Mouse (Mus musculus) midbrain, embryonic 15.5 days (tissue): ENCODE results near the gene R3hcc1l. TPM values are rescaled to one million over a fixed set of nuclear protein-coding genes. Genes with fewer than 3 reads are reported as not detected.

Experiments
- ATAC-seq: fragments of 200-750 bp; cut with Nextera tagmentation; replicated peaks from 2 replicates; pipeline ENCODE4 v1.8.0; 2017; ENCODE audit warnings: moderate TSS enrichment
- H3K27ac ChIP-seq: fragments of 300-500 bp; sonication (generic); 2 replicates; pipeline ENCODE4 v1.5.1; 2015; ENCODE audit warnings: mild to moderate bottlenecking, inconsistent platforms
- H3K27me3 ChIP-seq: fragments of 300-500 bp; sonication (generic); replicated peaks from 2 replicates; pipeline ENCODE4 v1.6.1; 2015; ENCODE audit warnings: inconsistent platforms
- H3K36me3 ChIP-seq: fragments of 300-500 bp; sonication (generic); replicated peaks from 2 replicates; pipeline ENCODE4 v1.6.1; 2015; ENCODE audit warnings: inconsistent platforms
- H3K4me1 ChIP-seq: fragments of 300-500 bp; sonication (generic); 2 replicates; pipeline ENCODE4 v1.6.1; 2015; ENCODE audit warnings: inconsistent platforms
- H3K4me2 ChIP-seq: fragments of 300-500 bp; sonication (generic); 2 replicates; pipeline ENCODE4 v1.6.1; 2015; ENCODE audit warnings: inconsistent platforms, mild to moderate bottlenecking, moderate library complexity
- H3K4me3 ChIP-seq: fragments of 300-500 bp; sonication (generic); 2 replicates; pipeline ENCODE4 v1.5.1; 2015; ENCODE audit warnings: mild to moderate bottlenecking, inconsistent platforms
- H3K9ac ChIP-seq: fragments of 300-500 bp; sonication (generic); 2 replicates; pipeline ENCODE4 v1.6.1; 2015; ENCODE audit warnings: mild to moderate bottlenecking, inconsistent platforms
- H3K9me3 ChIP-seq: fragments of 300-500 bp; sonication (generic); 2 replicates; pipeline ENCODE4 v1.6.1; 2016; ENCODE audit warnings: inconsistent platforms
- WGBS: fragments of 180-500 bp; shearing (Covaris S2); methylation state at CpG from one replicate; pipeline ENCODE4 v1.1.7; 2015; ENCODE audit warnings: mixed read lengths; 5-methylcytosine and 5-hydroxymethylcytosine counted together
- polyA plus RNA-seq: library from polyadenylated mRNA; unstranded; fragments of >200 nt; fragmentation: Nextera tagmentation; extraction: Ambion mirVana; gene quantifications from 2 replicates; pipeline ENCODE4 v1.2.1, GENCODE M21; 2015

R3hcc1l gene
- polyA plus RNA-seq, 1 experiment from 2014 or later: 13.6 TPM

DNA sequence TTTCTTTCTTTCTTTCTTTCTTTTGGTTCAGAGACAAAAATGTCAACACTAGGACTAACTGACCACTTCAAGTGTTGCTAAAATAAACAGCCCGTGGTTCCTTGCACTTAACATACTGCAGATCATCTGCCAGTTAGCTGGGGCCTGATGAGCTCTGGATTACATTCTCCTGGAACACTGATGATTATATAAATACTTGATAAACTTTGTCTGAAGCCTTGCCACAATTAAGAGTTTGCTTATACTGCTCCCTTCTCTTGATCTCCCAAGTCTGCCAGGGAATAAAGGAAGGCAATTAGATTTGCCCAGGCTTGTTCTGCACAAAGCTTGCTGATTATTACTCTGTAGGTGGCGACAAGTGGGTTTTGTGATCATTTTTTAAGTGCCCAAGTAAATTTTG is 69.1 kb downstream of the R3hcc1l start:
- Histone ChIP-seq H3K27me3 (no peaks in the 10 kb centered on the region), H3K27ac (no peak overlapping the region), H3K9ac (no peak overlapping the region), H3K4me1 (no peaks in the 10 kb centered on the region), H3K36me3 (no peaks in the 10 kb centered on the region), H3K4me2 (no peak overlapping the region), H3K4me3 (no peak overlapping the region), H3K9me3 (no peaks in the 10 kb centered on the region)
- 75% methylated on average over 2 of the region's 2 CpGs for WGBS
- ATAC-seq: no peak

GRCm38 (mm10) chr19:42589246-42589645 is 70.7 kb downstream of the R3hcc1l start:
- H3K36me3 ChIP-seq: no peaks in the 10 kb centered on the region
- no peak overlapping the region for H3K4me3 ChIP-seq
- ATAC-seq: no peak
- H3K9me3 ChIP-seq: no peaks in the 10 kb centered on the region
- no peaks in the 10 kb centered on the region for H3K27me3 ChIP-seq
- H3K4me1 ChIP-seq: no peaks in the 10 kb centered on the region
- no peak overlapping the region for H3K27ac ChIP-seq
- no peak overlapping the region for H3K4me2 ChIP-seq
- H3K9ac ChIP-seq: no peak overlapping the region
- 71% methylated on average over 1 of the region's 1 CpGs for WGBS

- H3K9ac ChIP-seq: no peak overlapping the region
- 87% methylated on average over 14 of the region's 14 CpGs for WGBS
- no peaks in the 10 kb centered on the region for H3K36me3 ChIP-seq
- H3K4me1 ChIP-seq: no peaks in the 10 kb centered on the region
- no peak overlapping the region for H3K4me3 ChIP-seq
- H3K27me3 ChIP-seq: no peaks in the 10 kb centered on the region
- ATAC-seq: no peak
- no peak overlapping the region for H3K4me2 ChIP-seq
- H3K27ac ChIP-seq: no peak overlapping the region
- no peaks in the 10 kb centered on the region for H3K9me3 ChIP-seq
These were observed 73.0 kb downstream of the R3hcc1l start for GRCm38 (mm10) chr19:42591534-42591933.

DNA sequence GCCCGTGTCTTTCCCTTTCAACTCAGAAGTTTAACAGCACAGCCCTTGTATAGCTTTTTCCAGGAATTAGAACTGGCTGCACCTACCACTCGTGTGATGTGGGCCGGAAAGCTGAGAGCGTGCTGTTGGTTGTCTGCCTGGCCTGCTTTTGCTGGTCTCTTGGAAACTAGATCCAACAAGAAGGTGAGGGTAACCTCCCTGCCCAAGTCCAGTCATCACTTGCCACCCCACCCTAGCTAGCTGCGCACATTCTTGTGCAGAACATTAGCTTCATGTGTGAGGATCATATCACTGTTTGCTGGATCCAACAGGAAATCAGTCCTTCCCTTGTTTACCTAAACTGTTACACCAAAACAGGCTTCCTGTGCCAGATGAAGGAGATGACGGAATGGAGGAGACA is 74.9 kb downstream of the R3hcc1l start:
- Histone ChIP-seq H3K36me3 (no peaks in the 10 kb centered on the region), H3K9me3 (no peaks in the 10 kb centered on the region), H3K27me3 (no peaks in the 10 kb centered on the region), H3K27ac (no peak overlapping the region), H3K4me1 (no peaks in the 10 kb centered on the region), H3K9ac (no peak overlapping the region), H3K4me2 (no peak overlapping the region), H3K4me3 (no peak overlapping the region)
- ATAC-seq: no peak
- 95% methylated on average over 6 of the region's 6 CpGs for WGBS

DNA sequence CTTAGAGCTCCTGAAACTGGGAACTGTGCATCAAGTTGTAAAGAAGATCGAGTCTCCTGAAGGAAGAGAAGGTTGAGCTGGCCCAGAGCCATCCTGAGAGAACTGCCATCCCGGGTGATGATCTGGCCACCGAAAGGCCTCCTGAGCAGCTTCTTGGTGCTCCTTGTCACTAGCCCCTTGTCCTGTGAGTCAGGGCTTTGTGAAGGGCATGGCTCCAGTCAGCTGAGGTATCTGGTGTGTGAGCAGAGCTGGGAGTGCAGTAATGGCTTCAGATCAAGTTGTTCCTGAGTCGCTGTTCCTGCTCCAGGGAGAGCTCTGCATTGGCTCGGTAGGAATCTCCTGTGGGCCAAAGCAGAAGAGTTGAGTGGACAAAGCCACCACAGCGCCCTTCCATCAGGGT is 76.5 kb downstream of the R3hcc1l start:
- Histone ChIP-seq H3K27ac (no peak overlapping the region), H3K9ac (no peak overlapping the region), H3K4me2 (no peak overlapping the region), H3K4me3 (no peak overlapping the region), H3K27me3 (no peaks in the 10 kb centered on the region), H3K36me3 (no peaks in the 10 kb centered on the region), H3K4me1 (no peaks in the 10 kb centered on the region), H3K9me3 (no peaks in the 10 kb centered on the region)
- 95% methylated on average over 6 of the region's 6 CpGs for WGBS
- ATAC-seq: no peak

DNA sequence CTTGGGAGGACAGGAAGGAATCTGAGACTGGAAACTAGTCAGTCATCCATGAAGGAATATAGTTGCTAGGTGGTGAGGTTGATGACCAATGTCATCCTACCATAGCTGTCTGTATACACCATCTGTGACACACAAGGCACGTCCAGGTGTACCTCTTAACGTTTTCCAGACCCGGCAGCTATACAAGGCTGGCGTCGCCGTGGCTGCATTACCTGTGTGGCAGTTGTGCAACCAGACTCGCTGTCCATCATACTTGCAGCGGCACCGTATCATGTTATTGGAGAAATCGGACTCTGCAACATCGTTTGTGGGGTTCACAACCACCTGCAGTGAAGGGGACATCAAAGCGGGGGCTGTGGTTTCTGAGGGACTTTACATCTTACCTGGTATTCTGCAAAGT is 78.7 kb downstream of the R3hcc1l start:
- no peaks in the 10 kb centered on the region for H3K9me3 ChIP-seq
- WGBS: 96% methylated on average over 12 of the region's 12 CpGs

DNA sequence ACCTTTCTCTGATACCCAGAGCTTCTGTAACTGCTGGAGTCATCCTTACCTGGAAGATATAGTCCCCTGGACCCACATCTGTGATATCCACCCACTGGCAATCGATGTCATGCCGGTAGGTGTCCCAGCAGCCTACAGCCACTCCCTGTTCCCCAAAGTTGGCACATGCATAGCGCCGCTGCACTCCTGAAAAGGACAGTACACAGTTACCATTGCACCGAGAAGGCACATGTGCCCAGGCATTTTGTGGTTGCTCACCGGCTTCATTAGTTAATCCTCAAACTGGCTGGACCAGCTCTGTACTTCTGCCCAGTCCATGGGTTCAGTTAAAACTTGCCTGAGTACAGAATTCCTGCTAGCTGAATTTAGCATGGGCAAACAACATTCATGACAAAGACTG is 79.3 kb downstream of the R3hcc1l start:
- WGBS: 96% methylated on average over 6 of the region's 6 CpGs
- no peak for ATAC-seq
- Histone ChIP-seq H3K4me3 (no peak overlapping the region), H3K9ac (no peak overlapping the region), H3K27me3 (no peaks in the 10 kb centered on the region), H3K36me3 (no peaks in the 10 kb centered on the region), H3K4me2 (no peak overlapping the region), H3K9me3 (no peaks in the 10 kb centered on the region), H3K27ac (no peak overlapping the region), H3K4me1 (0 out of 2 replicates have a peak, but pooled peaks cover 4% of the 10 kb centered on the region)

More for the DNA sequence above, 78.7 kb downstream of the R3hcc1l start:
- H3K4me2 ChIP-seq: no peak overlapping the region
- H3K4me3 ChIP-seq: no peak overlapping the region
- no peaks in the 10 kb centered on the region for H3K36me3 ChIP-seq
- no peak overlapping the region for H3K9ac ChIP-seq
- no peaks in the 10 kb centered on the region for H3K27me3 ChIP-seq
- H3K4me1 ChIP-seq: 0 out of 2 replicates have a peak, but pooled peaks cover 4% of the 10 kb centered on the region
- ATAC-seq: no peak
- no peak overlapping the region for H3K27ac ChIP-seq

DNA sequence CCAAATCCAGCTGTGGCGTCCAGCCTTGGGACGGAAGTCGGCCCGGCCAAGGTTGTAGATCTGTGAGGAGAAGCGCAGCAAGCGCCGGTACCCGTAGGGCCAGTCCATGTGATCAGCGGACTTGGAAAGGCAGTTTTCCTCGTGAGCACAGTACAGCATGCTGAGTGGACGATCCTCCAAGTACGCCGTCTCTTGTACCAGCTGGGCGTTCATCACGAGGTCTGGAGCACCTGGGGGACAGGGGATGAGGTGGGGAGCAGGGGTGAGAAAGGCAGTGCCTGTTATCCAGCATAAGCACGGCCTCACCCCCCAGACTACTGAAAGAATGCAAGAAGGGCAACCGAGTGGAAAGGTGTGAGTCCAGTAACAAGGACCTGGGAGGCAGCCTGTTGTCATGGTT is 81.3 kb downstream of the R3hcc1l start:
- Histone ChIP-seq H3K36me3 (no peaks in the 10 kb centered on the region), H3K27me3 (no peaks in the 10 kb centered on the region), H3K9me3 (no peaks in the 10 kb centered on the region), H3K27ac (no peak overlapping the region), H3K4me1 (0 out of 2 replicates have a peak, but pooled peaks cover 4% of the 10 kb centered on the region), H3K4me3 (no peak overlapping the region), H3K4me2 (no peak overlapping the region), H3K9ac (no peak overlapping the region)
- ATAC-seq: no peak
- WGBS: 86% methylated on average over 17 of the region's 17 CpGs

GRCm38 (mm10) chr19:42600591-42600990 is 82.0 kb downstream of the R3hcc1l start:
- H3K9ac ChIP-seq: no peak overlapping the region
- no peak overlapping the region for H3K4me3 ChIP-seq
- H3K36me3 ChIP-seq: no peaks in the 10 kb centered on the region
- ATAC-seq: no peak
- no peaks in the 10 kb centered on the region for H3K9me3 ChIP-seq
- 70% methylated on average over 3 of the region's 3 CpGs for WGBS
- 0 out of 2 replicates have a peak, but pooled peaks cover 4% of the 10 kb centered on the region for H3K4me1 ChIP-seq
- no peaks in the 10 kb centered on the region for H3K27me3 ChIP-seq
- H3K4me2 ChIP-seq: no peak overlapping the region
- H3K27ac ChIP-seq: no peak overlapping the region

DNA sequence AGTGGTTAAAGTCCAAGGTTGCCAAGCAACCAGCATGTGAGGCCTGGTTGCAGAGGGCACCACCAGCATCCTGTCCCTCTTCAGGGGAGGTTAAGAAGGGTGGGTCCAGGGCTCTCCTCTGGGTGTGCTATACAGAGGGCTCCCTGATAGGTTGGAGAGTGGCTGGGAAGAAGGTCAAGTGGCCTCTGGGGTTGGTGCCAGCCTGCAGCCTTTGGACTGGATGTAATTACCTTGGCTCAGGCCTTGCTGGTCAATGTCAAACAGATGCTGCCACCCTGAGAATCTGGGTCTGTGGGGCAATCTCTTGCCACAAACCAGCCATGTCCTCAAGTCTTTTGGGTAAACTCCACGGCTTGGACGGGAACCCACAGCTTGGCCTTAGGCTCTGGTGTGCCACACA is 82.9 kb downstream of the R3hcc1l start:
- Histone ChIP-seq H3K9me3 (no peaks in the 10 kb centered on the region), H3K27ac (no peak overlapping the region), H3K4me3 (no peak overlapping the region), H3K4me1 (0 out of 2 replicates have a peak, but pooled peaks cover 4% of the 10 kb centered on the region), H3K9ac (no peak overlapping the region), H3K4me2 (no peak overlapping the region), H3K27me3 (no peaks in the 10 kb centered on the region), H3K36me3 (no peaks in the 10 kb centered on the region)
- WGBS: 84% methylated on average over 2 of the region's 2 CpGs
- no peak for ATAC-seq

- no peak for ATAC-seq
- H3K9me3 ChIP-seq: no peaks in the 10 kb centered on the region
- H3K4me2 ChIP-seq: no peak overlapping the region
- no peak overlapping the region for H3K4me3 ChIP-seq
- H3K4me1 ChIP-seq: 0 out of 2 replicates have a peak, but pooled peaks cover 4% of the 10 kb centered on the region
- H3K36me3 ChIP-seq: no peaks in the 10 kb centered on the region
- H3K9ac ChIP-seq: no peak overlapping the region
- no peak overlapping the region for H3K27ac ChIP-seq
- H3K27me3 ChIP-seq: no peaks in the 10 kb centered on the region
- 79% methylated on average over 8 of the region's 8 CpGs for WGBS
These were observed 83.5 kb downstream of the R3hcc1l start for GRCm38 (mm10) chr19:42602041-42602440.

DNA sequence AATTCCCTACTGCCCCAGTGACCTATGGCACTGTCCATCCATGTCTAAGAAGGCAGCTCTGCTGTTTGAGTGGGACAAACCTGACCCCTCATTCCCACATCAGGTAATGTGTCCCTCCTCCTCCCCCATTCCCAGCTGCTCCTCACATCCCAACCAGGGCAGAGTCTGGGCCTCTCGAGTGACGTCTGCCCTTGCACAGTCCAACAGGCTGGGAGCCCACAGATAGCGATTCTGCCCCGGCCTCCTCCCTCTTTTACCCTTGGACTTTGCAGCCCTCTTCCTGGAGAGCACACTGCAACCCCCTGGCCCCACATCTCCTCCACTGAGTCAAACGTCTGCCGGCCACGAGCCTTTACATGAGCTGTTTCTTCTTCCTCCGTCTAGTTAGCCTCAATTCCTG is 84.0 kb downstream of the R3hcc1l start:
- Histone ChIP-seq H3K4me1 (0 out of 2 replicates have a peak, but pooled peaks cover 4% of the 10 kb centered on the region), H3K27me3 (no peaks in the 10 kb centered on the region), H3K27ac (no peak overlapping the region), H3K9ac (no peak overlapping the region), H3K36me3 (no peaks in the 10 kb centered on the region), H3K4me2 (no peak overlapping the region), H3K4me3 (no peak overlapping the region), H3K9me3 (no peaks in the 10 kb centered on the region)
- ATAC-seq: no peak
- 82% methylated on average over 8 of the region's 8 CpGs for WGBS

GRCm38 (mm10) chr19:42608082-42608481 is 89.5 kb downstream of the R3hcc1l start:
- H3K4me2 ChIP-seq: no peak overlapping the region
- peaks cover 14% of the 10 kb centered on the region for H3K27me3 ChIP-seq
- ATAC-seq: no peak
- H3K4me3 ChIP-seq: no peak overlapping the region
- peaks cover 5% of the 10 kb centered on the region; the same call in 1 of the 2 replicates for H3K4me1 ChIP-seq
- no peaks in the 10 kb centered on the region for H3K9me3 ChIP-seq
- no peaks in the 10 kb centered on the region for H3K36me3 ChIP-seq
- no peak overlapping the region for H3K27ac ChIP-seq
- no peak overlapping the region for H3K9ac ChIP-seq
- 92% methylated on average over 5 of the region's 5 CpGs for WGBS
